Mouse (Mus musculus): ENCODE measurements around the gene Stard8. TPM values are rescaled to one million over a fixed set of nuclear protein-coding genes. Genes with fewer than 3 reads are reported as not detected.

Stard8 gene
- 6.8 and 8.4 TPM in 2 replicates for total RNA-seq (2014; rRNA removed)
- polyA plus RNA-seq (2012; rRNA removed): 8.3 TPM in 2 replicates

- H3K27ac ChIP-seq (replicated peaks; ENCODE audit: insufficient read depth, low read depth, low read length): peak within 1 kb of the TSS; percentile 7; the same call in 1 of the 2 replicates
- TF ChIP-seq CTCF (IDR thresholded peaks at IDR 0.05; ENCODE audit: low read depth, low read length) (no peak), POLR2A (IDR thresholded peaks at IDR 0.05; ENCODE audit: extremely low read depth, insufficient read depth, low read length) (no peak)
Observed at GRCm38 (mm10) chrX:99003046-99003445, at the start of gene Stard8. Gene Stard8 (plus strand): TSS chrX:99003248.

GRCm38 (mm10) chrX:98953941-98954340, 49.1 kb upstream of the Stard8 start:
- H3K4me3 ChIP-seq (ENCODE audit: insufficient read depth, low read depth, low read length): no peak overlapping the region
- no peaks in the 10 kb centered on the region for H3K4me1 ChIP-seq (ENCODE audit: control insufficient read depth, insufficient read depth, low read length)
- no peaks in the 10 kb centered on the region for H3K79me2 ChIP-seq (ENCODE audit: control insufficient read depth, insufficient read depth, low read length)
- H3K36me3 ChIP-seq (ENCODE audit: control insufficient read depth, insufficient read depth, low read length): no peaks in the 10 kb centered on the region
- H3K27ac ChIP-seq (replicated peaks; ENCODE audit: insufficient read depth, low read depth, low read length): no peak overlapping the region
- 21% methylated on average over 5 of the region's 6 CpGs for WGBS
- H3K27me3 ChIP-seq (ENCODE audit: control insufficient read depth, insufficient read depth, low read length): no peaks in the 10 kb centered on the region
- peak; percentile 7 for DNase-seq (ENCODE audit: extremely low read depth, low read depth, low spot score)
- TF ChIP-seq POLR2A (IDR thresholded peaks at IDR 0.05; ENCODE audit: extremely low read depth, insufficient read depth, low read length) (no peak), CTCF (IDR thresholded peaks at IDR 0.05; ENCODE audit: low read depth, low read length) (peak; percentile 70)
- H3K9ac ChIP-seq (ENCODE audit: low read depth, low read length): no peak overlapping the region

More at GRCm38 (mm10) chrX:99003046-99003445, at the start of gene Stard8:
- Histone ChIP-seq H3K79me2 (ENCODE audit: control insufficient read depth, insufficient read depth, low read length) (no peaks in the 10 kb centered on the region), H3K4me3 (ENCODE audit: insufficient read depth, low read depth, low read length) (peak within 1 kb of the TSS; percentile 27; the same call in 1 of the 2 replicates), H3K9ac (ENCODE audit: low read depth, low read length) (no peak within 1 kb of the TSS), H3K27me3 (ENCODE audit: control insufficient read depth, insufficient read depth, low read length) (no peaks in the 10 kb centered on the region), H3K4me1 (ENCODE audit: control insufficient read depth, insufficient read depth, low read length) (peaks cover 3% of the 10 kb centered on the region; the same call in 1 of the 2 replicates), H3K36me3 (ENCODE audit: control insufficient read depth, insufficient read depth, low read length) (no peaks in the 10 kb centered on the region)
- 55% methylated on average over 9 of the region's 9 CpGs for WGBS
- DNase-seq (ENCODE audit: extremely low read depth, low read depth, low spot score): no peak

- no peak overlapping the region for H3K27ac ChIP-seq (replicated peaks; ENCODE audit: insufficient read depth, low read depth, low read length)
- TF ChIP-seq POLR2A (IDR thresholded peaks at IDR 0.05; ENCODE audit: extremely low read depth, insufficient read depth, low read length) (no peak), CTCF (IDR thresholded peaks at IDR 0.05; ENCODE audit: low read depth, low read length) (no peak)
Observed at GRCm38 (mm10) chrX:98958287-98958686, 44.8 kb upstream of the Stard8 start.

GRCm38 (mm10) chrX:98959050-98959449, 44.0 kb upstream of the Stard8 start:
- DNase-seq (ENCODE audit: extremely low read depth, low read depth, low spot score): no peak
- 74% methylated on average over 4 of the region's 4 CpGs for WGBS
- TF ChIP-seq CTCF (IDR thresholded peaks at IDR 0.05; ENCODE audit: low read depth, low read length) (no peak), POLR2A (IDR thresholded peaks at IDR 0.05; ENCODE audit: extremely low read depth, insufficient read depth, low read length) (no peak)
- Histone ChIP-seq H3K79me2 (ENCODE audit: control insufficient read depth, insufficient read depth, low read length) (no peaks in the 10 kb centered on the region), H3K4me1 (ENCODE audit: control insufficient read depth, insufficient read depth, low read length) (no peaks in the 10 kb centered on the region), H3K4me3 (ENCODE audit: insufficient read depth, low read depth, low read length) (no peak overlapping the region), H3K36me3 (ENCODE audit: control insufficient read depth, insufficient read depth, low read length) (no peaks in the 10 kb centered on the region), H3K9ac (ENCODE audit: low read depth, low read length) (no peak overlapping the region), H3K27ac (replicated peaks; ENCODE audit: insufficient read depth, low read depth, low read length) (no peak overlapping the region), H3K27me3 (ENCODE audit: control insufficient read depth, insufficient read depth, low read length) (no peaks in the 10 kb centered on the region)

More at GRCm38 (mm10) chrX:98958287-98958686, 44.8 kb upstream of the Stard8 start:
- Histone ChIP-seq H3K79me2 (ENCODE audit: control insufficient read depth, insufficient read depth, low read length) (no peaks in the 10 kb centered on the region), H3K4me1 (ENCODE audit: control insufficient read depth, insufficient read depth, low read length) (no peaks in the 10 kb centered on the region), H3K27me3 (ENCODE audit: control insufficient read depth, insufficient read depth, low read length) (no peaks in the 10 kb centered on the region), H3K9ac (ENCODE audit: low read depth, low read length) (no peak overlapping the region), H3K36me3 (ENCODE audit: control insufficient read depth, insufficient read depth, low read length) (no peaks in the 10 kb centered on the region), H3K4me3 (ENCODE audit: insufficient read depth, low read depth, low read length) (no peak overlapping the region)
- DNase-seq (ENCODE audit: extremely low read depth, low read depth, low spot score): no peak
- 92% methylated on average over 9 of the region's 9 CpGs for WGBS

GRCm38 (mm10) chrX:98963742-98964141, 39.3 kb upstream of the Stard8 start:
- H3K36me3 ChIP-seq (ENCODE audit: control insufficient read depth, insufficient read depth, low read length): no peaks in the 10 kb centered on the region
- TF ChIP-seq POLR2A (IDR thresholded peaks at IDR 0.05; ENCODE audit: extremely low read depth, insufficient read depth, low read length): no peak
- no peak for TF ChIP-seq CTCF (IDR thresholded peaks at IDR 0.05; ENCODE audit: low read depth, low read length)
- no peak overlapping the region for H3K27ac ChIP-seq (replicated peaks; ENCODE audit: insufficient read depth, low read depth, low read length)
- no peak overlapping the region for H3K9ac ChIP-seq (ENCODE audit: low read depth, low read length)
- H3K4me1 ChIP-seq (ENCODE audit: control insufficient read depth, insufficient read depth, low read length): no peaks in the 10 kb centered on the region
- DNase-seq (ENCODE audit: extremely low read depth, low read depth, low spot score): no peak
- H3K4me3 ChIP-seq (ENCODE audit: insufficient read depth, low read depth, low read length): no peak overlapping the region
- no peaks in the 10 kb centered on the region for H3K79me2 ChIP-seq (ENCODE audit: control insufficient read depth, insufficient read depth, low read length)
- no peaks in the 10 kb centered on the region for H3K27me3 ChIP-seq (ENCODE audit: control insufficient read depth, insufficient read depth, low read length)

GRCm38 (mm10) chrX:98964513-98964912, 38.5 kb upstream of the Stard8 start:
- Histone ChIP-seq H3K9ac (ENCODE audit: low read depth, low read length) (no peak overlapping the region), H3K79me2 (ENCODE audit: control insufficient read depth, insufficient read depth, low read length) (no peaks in the 10 kb centered on the region), H3K4me3 (ENCODE audit: insufficient read depth, low read depth, low read length) (no peak overlapping the region), H3K27me3 (ENCODE audit: control insufficient read depth, insufficient read depth, low read length) (no peaks in the 10 kb centered on the region), H3K4me1 (ENCODE audit: control insufficient read depth, insufficient read depth, low read length) (no peaks in the 10 kb centered on the region), H3K36me3 (ENCODE audit: control insufficient read depth, insufficient read depth, low read length) (no peaks in the 10 kb centered on the region), H3K27ac (replicated peaks; ENCODE audit: insufficient read depth, low read depth, low read length) (no peak overlapping the region)
- DNase-seq (ENCODE audit: extremely low read depth, low read depth, low spot score): no peak
- TF ChIP-seq POLR2A (IDR thresholded peaks at IDR 0.05; ENCODE audit: extremely low read depth, insufficient read depth, low read length) (no peak), CTCF (IDR thresholded peaks at IDR 0.05; ENCODE audit: low read depth, low read length) (no peak)

All from liver, adult 2 months (tissue).